Mouse (Mus musculus) liver, adult 2 months (tissue): Measurements from ENCODE around the gene Cstb.

Experiments
- CTCF ChIP-seq: fragments of 200-500 bp; IDR thresholded peaks from 2 replicates; pipeline ENCODE4 v1.5.1; 2011; ENCODE audit warnings: low read depth, low read length, control low read depth
- POLR2A ChIP-seq: fragments of 200-500 bp; IDR thresholded peaks from 2 replicates; pipeline ENCODE4 v1.6.1; 2011; ENCODE audit warnings: low read length, control low read depth; ENCODE audit not compliant: insufficient read depth; ENCODE audit errors: extremely low read depth

- peak; percentile 82 for TF ChIP-seq CTCF
- no peak for TF ChIP-seq POLR2A
Measured at GRCm38 (mm10) chr10:78440812-78441211, 15.3 kb downstream of the Cstb start.
